Mouse (Mus musculus): ENCODE measurements at regions not wholly inside any gene's neighbourhood (a gene's known extent, or its start where the extent isn't known, plus 50 kb on each side); places are given as distances from the start of the nearest gene placed in this dataset.

GRCm38 (mm10) chr10:72551561-72551960 is 103.1 kb upstream of the Zwint start:
- no peak for DNase-seq (ENCODE audit: low spot score)

DNA sequence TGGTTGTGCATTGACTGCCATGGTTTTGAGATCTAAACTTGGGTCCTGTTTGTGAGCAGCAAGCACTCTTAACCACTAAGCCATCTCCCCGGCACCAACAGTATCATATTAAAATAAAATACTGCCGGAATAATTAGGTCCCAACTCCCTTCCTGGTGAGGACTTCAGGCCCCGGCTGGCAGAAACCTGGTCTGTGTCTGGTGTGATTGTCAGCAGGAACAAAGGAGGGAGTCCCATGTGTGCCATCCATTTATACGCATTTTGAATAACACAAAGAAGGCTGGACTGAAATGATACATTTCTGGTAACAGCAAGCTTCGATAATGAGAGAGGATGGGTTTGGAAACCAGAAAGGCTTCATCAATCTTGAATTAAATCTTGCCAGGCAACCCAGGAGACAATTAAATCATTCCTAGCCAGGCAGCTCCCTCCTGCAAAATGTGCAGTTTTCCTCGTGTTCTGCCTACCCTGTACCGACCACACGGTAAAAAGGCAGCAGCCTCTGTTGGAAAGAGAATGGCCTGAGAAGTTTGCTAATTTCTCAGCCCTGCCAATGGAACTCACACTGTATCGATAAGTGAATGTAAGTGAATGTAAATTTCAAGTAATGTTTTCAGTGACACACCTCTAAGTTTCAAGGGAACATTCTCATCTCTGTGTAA is 80.5 kb upstream of the Zwint start:
- no peak for DNase-seq (ENCODE audit: low spot score)

- DNase-seq (ENCODE audit: low spot score): no peak
These were observed 76.9 kb upstream of the Zwint start for GRCm38 (mm10) chr10:72577713-72578112.

DNA sequence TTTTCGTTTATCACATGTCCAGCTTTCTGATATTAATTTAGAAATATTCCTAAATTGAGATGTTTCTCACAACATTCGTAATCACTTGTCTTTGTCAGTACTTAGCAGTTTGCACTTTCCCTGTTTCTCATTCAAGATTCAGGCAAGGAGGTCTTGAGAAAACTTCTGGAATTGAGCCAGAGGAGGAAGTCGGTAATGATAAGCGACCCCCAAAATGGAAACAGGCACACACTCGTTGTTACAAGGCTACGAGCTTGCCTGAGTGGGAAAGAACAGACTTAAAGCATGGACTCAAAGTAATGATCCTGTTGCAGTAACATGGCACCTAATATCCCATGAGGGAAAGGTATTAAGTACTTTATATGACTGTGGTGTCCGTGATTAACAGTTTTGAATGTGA is 76.1 kb upstream of the Zwint start:
- DNase-seq (ENCODE audit: low spot score): no peak

GRCm38 (mm10) chr10:72581311-72581710 is 73.3 kb upstream of the Zwint start:
- no peak for DNase-seq (ENCODE audit: low spot score)

DNA sequence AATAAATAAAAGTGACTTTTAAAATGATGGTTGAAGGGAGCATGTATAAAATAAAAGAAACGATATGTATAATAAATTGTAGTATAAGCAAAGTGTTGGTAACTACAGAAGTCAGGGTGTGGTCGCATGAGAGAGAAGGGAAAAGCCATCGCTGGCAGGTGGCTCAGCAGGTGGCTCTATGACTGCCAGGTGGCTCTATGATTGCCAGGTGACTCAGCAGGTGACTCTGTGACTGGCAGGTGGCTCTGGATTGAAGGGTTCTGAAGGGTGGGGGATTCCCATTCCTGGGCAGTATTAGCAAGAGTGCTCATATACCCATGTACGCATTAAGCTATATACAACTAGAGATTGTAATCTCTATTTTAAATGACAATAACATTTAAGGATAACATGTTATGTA is 66.1 kb upstream of the Zwint start:
- DNase-seq (ENCODE audit: low spot score): no peak

GRCm38 (mm10) chr10:72593049-72593448 is 61.6 kb upstream of the Zwint start:
- DNase-seq (ENCODE audit: low spot score): no peak

All from embryo, embryonic 10 days (tissue).